Mouse (Mus musculus): ENCODE measurements at regions not wholly inside any gene's neighbourhood (a gene's known extent, or its start where the extent isn't known, plus 50 kb on each side); places are given as distances from the start of the nearest gene placed in this dataset.
A peak's percentile ranks its signal among the peaks of the same experiment; 100 is the strongest.

DNA sequence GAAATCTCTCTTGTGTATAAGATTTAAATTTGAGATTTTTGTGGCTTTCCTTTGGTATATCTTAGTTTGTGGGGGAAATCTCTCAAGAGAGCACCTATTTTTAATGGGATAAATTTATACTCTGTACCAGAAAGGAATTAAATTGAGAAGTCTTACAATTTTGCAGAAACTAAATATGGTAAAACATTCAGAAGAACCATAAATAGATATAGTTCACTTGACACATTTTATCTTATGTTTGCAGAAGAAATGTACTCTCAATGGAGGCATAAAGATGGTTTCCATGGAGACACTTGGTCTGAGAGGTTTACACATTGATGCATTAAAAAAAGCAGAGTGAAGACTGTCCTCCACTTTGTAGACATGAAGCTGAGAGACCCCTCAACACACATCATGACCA is 86.9 kb downstream of the Ndufa10 start:
- DNase-seq (ENCODE audit: low read depth, low spot score): no peak

DNA sequence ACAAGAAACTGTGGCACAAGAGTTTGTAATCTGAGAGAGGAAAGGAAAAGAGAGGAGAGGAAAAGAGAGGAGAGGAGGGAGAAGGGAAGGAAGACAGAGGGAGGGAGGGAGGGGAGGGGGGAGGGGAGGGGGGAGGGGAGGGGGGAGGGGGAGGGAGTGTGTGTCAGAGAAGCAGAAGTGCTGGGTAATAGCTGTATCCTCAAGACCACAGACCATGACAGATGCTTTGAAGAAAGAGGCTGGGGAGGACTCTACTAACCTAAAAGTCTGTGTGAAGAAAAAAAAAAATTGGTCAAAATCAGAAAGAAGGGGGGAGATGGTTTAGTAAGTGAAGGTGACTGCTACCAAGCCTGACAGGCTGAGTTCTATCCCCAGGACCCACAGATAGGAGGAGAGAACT is 88.7 kb downstream of the Ndufa10 start:
- DNase-seq (ENCODE audit: low read depth, low spot score): no peak

GRCm38 (mm10) chr1:92383749-92384148 is 89.9 kb downstream of the Ndufa10 start:
- no peak for DNase-seq (ENCODE audit: low read depth, low spot score)

DNA sequence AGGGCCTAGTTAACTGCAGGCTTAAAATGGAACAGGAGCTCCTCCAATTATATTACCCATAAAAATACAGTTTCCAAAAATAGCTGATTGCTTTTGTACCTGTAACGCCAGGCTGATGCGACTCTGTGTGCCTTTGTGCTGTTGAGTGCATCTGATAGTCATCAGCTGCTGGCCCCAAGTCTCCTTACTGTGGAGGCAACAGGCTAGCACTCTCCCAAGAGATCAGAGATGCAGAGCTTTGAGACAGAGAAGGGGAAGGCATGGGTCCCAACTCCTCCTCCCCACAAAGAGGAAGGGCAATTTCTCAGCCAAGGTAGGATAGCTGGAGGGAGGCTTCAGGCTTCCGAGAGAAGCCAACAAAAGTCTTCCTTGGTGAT is 94.2 kb downstream of the Ndufa10 start:
- no peak for DNase-seq (ENCODE audit: low read depth, low spot score)

DNA sequence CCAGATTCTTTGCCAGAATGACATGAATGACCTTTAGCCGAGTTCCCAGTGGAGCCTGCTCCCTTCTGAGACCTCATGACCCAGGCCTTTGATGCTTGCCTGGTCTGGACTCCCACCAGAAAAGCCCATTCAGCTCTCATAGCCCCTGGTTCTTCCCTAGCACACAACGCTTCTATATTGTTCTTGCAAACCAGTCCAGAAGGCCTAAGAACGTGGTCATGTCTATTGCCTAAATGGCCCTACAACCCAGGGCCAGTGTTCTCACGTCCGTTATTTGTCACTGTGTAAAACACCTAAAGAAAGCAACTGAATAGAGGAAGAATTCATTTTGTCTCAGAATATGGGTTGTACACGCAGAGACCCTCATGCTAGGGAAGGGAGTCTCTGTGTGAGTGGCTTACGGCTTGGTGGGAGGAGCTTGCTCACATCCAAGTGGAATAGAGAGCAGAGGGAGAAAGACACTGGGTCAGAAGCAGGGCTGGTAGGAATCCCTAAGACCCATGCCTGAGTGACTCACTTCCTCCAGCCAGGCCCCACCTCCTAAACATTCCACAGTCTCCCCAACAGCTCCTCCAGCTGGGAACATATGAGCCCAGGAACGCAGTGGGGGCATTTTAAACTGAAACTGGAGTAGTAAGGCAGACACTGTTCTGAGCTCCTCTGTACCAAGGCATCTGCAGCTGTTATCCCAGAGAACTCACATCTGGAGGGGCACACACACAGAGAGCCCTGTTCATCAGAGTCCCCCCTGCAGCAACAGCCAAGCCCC is 94.7 kb downstream of the Ndufa10 start:
- no peak for DNase-seq (ENCODE audit: low read depth, low spot score)

GRCm38 (mm10) chr1:92376456-92376855 is 97.2 kb downstream of the Ndufa10 start:
- no peak for DNase-seq (ENCODE audit: low read depth, low spot score)

DNA sequence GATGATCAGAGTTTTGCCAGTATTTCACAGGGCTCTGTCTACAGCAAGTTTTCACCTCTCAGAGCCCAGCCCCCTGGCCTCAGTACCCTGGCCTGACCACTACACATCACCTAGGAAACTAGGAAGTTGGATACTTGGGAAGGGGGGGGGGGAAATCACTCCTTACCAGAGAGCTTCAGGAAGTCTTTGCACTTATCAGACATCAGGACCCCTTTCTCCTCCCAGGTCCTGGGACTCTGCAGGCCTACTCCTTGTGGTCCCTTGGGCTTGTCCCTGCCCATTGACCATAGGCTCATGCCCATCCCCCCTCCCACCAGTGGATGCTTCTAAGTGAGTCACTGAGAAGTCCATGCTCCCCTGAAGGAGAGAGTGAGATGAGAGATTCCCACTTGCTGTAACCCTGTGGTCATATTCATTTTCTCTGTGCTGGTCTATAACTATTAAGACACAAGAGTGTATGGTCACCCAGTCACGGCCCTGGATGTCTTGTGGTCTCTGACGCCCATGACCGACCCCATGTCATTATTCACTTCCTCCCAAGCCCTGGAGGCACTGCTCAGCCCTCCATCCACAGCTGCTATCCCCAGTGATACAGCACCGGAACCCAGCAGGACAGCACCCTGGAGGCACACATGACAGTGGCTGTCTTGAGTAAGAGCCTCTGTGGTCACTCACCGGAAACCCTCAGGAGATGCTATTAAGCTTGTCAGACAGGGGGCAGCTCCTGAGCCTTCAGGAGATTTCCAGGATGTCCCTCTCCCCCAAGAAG is 101.3 kb downstream of the Ndufa10 start:
- no peak for DNase-seq (ENCODE audit: low read depth, low spot score)

GRCm38 (mm10) chr1:92371357-92371981 is 102.2 kb downstream of the Ndufa10 start:
- DNase-seq (ENCODE audit: low read depth, low spot score): no peak

GRCm38 (mm10) chr1:92370842-92371241 is 102.8 kb downstream of the Ndufa10 start:
- DNase-seq (ENCODE audit: low read depth, low spot score): no peak

GRCm38 (mm10) chr1:92369972-92370371 is 103.7 kb downstream of the Ndufa10 start:
- no peak for DNase-seq (ENCODE audit: low read depth, low spot score)

- DNase-seq (ENCODE audit: low read depth, low spot score): no peak
These were observed 107.4 kb downstream of the Ndufa10 start for GRCm38 (mm10) chr1:92366249-92366648.

GRCm38 (mm10) chr1:92365366-92366075 is 108.1 kb downstream of the Ndufa10 start:
- DNase-seq (ENCODE audit: low read depth, low spot score): peak; percentile 46

- no peak for DNase-seq (ENCODE audit: low read depth, low spot score)
These were observed 112.0 kb downstream of the Ndufa10 start for GRCm38 (mm10) chr1:92361677-92362076.

DNA sequence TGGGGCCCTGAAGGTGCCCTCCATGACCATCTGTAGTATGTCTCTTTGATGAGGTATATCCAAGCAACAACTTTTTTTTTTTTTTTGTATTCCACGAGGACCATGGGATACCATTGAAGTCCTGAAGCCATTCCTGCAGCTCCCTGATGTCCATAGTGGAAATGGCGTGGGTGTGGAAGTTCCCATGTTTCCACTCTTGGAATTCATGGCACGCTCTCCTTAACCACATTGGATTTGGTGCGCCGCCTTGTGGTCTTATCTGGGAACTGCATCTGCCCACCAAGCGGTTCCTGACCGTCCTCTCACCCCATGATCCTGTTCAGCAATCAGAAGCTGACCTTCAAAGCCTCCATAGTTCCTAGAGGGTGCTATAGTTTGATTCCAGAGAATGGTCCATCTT is 113.4 kb downstream of the Ndufa10 start:
- peak; percentile 73 for DNase-seq (ENCODE audit: low read depth, low spot score)

DNA sequence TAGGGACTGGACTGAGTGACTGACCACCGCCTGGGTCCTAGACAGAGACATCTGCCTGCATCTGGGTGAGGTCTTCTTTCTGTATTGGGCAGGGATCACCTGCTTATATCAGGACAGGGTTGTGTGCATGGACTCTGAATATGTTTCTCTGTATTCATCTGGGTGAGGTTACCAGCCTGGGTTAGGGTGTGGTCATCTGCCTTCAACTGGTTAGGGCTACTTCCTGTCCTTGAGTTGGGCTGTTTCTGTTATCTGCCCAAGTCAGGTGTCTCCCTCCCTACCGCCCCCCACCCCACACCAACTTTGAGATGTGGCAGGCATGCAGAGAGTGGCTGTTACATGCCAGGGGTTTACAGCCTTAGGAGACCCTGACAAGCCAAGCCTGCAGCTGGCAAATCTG is 114.2 kb downstream of the Ndufa10 start:
- DNase-seq (ENCODE audit: low read depth, low spot score): no peak

DNA sequence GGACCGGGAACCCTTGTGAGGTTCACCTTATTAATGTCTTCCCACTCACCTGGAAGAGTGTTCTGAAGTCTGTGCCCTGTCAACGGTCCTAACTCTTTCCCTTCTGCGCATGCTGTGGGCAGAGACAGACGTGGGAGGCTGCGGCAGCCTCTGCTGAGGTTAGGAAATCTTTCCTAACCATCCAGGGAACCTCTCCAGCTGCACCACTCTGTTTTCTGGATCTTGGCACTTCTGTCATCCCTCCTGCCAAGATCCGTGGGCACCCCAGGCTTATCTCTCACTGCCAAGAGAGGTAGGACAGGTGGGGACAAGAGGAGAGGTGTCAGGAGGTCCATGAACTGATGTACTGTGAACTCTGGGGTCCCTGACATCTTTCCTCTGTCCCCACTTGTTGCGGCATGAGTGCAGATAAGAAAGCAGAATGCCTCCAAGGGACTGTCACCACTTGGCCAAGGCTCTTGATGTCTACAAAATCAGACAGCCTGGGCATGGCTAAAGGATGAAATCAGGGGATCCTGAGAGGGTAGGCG is 114.8 kb downstream of the Ndufa10 start:
- no peak for DNase-seq (ENCODE audit: low read depth, low spot score)

DNA sequence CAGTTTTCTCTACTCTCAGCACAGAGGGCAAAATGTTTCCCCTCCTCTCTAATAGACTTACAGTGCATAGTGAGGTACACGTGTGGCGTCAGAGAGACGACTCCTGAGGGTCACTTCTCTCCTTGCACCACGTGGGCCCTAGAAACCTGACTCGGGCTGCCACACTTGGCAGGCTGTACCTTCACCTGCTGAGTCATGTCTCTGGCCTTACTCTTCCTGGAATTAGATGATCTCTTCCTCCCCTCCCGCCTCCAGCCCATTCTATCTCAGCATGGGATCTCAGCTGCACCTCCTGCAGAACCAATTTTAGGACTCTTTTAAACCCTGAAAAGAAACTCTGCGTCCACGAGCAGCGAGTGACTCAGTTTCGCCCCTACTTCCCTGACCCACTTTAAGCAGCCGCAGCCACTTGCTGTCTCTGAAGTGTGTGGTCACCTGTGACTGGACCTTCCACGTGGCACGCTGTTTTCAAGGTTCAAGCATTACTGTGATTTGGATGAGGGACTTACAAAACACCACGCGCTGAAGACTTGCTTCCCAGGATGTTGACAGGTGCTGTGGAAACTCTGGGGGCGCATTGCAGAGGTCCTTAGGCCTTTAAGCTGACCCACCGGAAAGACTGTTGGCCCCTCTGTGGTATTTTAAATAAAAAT is 125.2 kb downstream of the Ndufa10 start:
- peak; percentile 88 for DNase-seq (ENCODE audit: low read depth, low spot score)

DNA sequence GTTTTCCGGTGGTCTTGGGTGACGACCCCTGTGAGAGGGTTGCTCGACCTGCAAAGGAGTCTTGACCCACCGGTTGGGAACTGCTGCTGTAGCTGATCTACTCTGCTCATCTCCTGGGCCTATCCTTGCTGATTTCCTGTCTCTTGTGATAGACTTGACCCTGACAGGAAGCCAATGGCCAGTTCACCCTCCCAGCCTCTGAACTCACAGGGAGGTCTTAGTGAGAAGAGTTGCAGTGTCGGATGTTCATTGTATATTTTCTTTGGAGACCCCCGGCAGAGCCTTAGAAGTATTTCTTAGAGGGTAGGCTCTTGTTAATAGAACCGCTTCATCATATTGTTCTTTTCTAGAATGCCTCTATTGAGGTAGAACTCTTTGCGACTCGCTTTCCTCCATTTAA is 126.0 kb downstream of the Ndufa10 start:
- DNase-seq (ENCODE audit: low read depth, low spot score): peak; percentile 55

DNA sequence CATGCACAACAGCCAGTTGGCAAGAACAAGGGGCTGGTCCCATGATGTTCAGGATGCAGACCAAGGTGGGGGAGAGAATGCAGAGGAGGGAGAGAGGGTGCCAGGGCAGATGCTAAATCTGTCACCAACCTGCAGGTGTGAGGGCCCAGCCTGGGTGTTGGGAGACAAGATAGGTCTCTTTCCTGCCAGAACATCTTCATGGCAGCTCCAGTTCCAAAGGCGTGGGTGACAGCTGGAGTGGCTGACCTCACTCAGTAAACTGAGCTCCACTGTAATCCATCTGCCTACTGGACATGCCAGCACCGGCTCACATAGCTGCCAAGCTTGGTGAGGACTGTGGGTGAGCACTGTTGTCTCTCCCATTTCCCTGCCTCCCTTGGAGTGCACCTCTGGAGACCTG is 129.9 kb downstream of the Ndufa10 start:
- no peak for DNase-seq (ENCODE audit: low read depth, low spot score)

- DNase-seq (ENCODE audit: low read depth, low spot score): no peak
These were observed 130.5 kb downstream of the Ndufa10 start for GRCm38 (mm10) chr1:92343161-92343598.

DNA sequence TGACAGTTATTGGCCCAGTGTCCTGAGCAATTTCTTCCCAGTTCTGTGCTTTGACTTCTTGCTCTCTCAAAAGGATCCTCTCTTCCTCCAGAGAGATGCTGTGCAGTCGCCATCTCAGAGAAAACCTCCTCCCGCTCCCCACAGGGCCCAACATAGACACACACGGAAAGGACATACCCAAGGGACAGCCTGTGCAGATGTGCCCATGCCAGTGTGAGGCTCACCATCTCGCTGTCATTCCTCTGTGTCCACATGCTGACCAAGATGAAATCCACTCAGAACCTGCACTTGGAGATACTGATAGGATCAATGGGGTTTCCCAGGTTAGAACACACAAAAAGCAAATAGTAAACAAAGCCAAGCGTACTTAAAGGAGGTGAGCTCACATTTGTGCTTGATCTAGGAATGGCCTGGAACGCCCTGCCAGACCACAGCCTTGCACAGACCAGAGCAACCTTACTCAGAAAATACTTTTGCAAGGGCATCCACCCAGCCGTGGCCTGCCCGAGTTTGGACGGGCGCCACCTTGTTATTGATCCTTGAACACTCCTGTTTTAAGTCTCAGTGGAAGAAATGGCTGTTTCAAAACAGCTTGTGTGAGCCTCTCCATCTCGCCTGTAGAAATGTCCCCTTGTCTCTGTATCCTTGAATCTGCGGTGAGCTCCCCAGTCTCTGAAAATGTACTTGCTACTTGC is 131.7 kb downstream of the Ndufa10 start:
- DNase-seq (ENCODE audit: low read depth, low spot score): no peak

Measured in ES-CJ7 (cell line).